Mouse (Mus musculus) limb, embryonic 10.5 days (tissue): ENCODE measurements around the gene Asxl2. TPM values are rescaled to one million over a fixed set of nuclear protein-coding genes. Genes with fewer than 3 reads are reported as not detected.

ENCODE experiments used
- DNase-seq: peaks from one replicate; pipeline ENCODE4 v3.0.0-alpha.2; 2017; ENCODE audit warnings: low spot score
- H3K27ac ChIP-seq: fragments of 300-500 bp; sonication (generic); 2 replicates; pipeline ENCODE4 v1.5.1; 2016; ENCODE audit warnings: mild to moderate bottlenecking
- H3K27me3 ChIP-seq: fragments of 300-500 bp; sonication (generic); 2 replicates; pipeline ENCODE4 v1.6.1; 2016; ENCODE audit warnings: low read depth, mild to moderate bottlenecking; ENCODE audit not compliant: poor library complexity, severe bottlenecking
- H3K36me3 ChIP-seq: fragments of 300-500 bp; sonication (generic); 2 replicates; pipeline ENCODE4 v1.6.1; 2016; ENCODE audit warnings: mild to moderate bottlenecking, moderate library complexity
- H3K4me1 ChIP-seq: fragments of 300-500 bp; sonication (generic); 2 replicates; pipeline ENCODE4 v1.6.1; 2016
- H3K4me3 ChIP-seq: fragments of 300-500 bp; sonication (generic); 2 replicates; pipeline ENCODE4 v1.5.1; 2016; ENCODE audit warnings: mild to moderate bottlenecking, moderate library complexity
- H3K9me3 ChIP-seq: fragments of 300-500 bp; sonication (generic); replicated peaks from 2 replicates; pipeline ENCODE4 v1.6.1; 2016; ENCODE audit warnings: mild to moderate bottlenecking
- WGBS: fragments of 180-500 bp; shearing (Covaris S2); methylation state at CpG from one replicate; pipeline ENCODE4 v1.1.7; 2016; 5-methylcytosine and 5-hydroxymethylcytosine counted together
- polyA plus RNA-seq: library from polyadenylated mRNA; unstranded; fragments of >200 nt; fragmentation: Nextera tagmentation; extraction: Ambion mirVana; gene quantifications from 2 replicates; pipeline ENCODE4 v1.2.1, GENCODE M21; 2016

Gene Asxl2
- polyA plus RNA-seq, 1 experiment from 2014 or later = 16.0 TPM

DNA sequence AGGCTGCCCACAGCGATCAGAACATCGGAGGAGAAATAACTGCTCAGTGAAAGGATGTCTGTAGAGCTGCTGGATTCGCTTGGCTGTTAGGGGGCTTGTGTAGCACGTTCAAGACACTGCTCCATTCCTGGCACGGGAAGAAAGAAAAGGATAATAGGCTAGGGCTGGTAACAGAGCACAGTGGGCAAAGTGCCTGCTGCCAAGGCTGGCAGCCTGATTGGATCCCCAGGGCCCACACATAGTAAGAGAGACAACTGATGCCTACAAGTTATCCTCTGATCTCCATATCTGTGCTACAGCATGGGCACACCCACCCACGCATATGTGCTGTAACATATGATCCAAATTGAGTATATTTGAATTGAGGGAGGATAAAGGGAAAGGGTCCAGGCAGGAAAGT, 20.1 kb upstream of the Asxl2 start:
- H3K4me1 ChIP-seq = no peaks in the 10 kb centered on the region
- H3K27ac ChIP-seq = no peak overlapping the region
- H3K36me3 ChIP-seq = peaks cover 61% of the 10 kb centered on the region
- no peaks in the 10 kb centered on the region for H3K27me3 ChIP-seq
- H3K9me3 ChIP-seq = no peaks in the 10 kb centered on the region
- WGBS = 94% methylated on average over 6 of the region's 6 CpGs
- no peak for DNase-seq
- H3K4me3 ChIP-seq = no peak overlapping the region

DNA sequence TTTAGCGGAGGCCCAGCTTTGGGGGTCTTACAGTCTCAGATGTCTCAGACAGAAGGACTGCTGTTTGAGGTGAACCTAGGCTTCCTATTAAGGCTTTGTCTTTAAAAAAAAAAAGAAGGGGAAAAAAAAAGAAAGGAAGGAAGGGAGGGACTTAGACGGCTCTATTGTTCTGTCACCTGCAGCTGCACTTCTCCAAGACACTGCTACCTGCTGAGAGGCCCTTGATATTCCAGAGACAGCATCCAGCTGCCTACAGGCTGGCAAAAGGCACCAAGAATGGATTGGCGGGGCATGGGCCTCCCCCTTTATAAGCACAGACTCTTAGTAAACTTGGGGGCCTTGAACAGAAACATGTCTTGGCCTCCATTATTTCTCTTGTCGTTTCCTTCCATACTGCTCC, 11.7 kb upstream of the Asxl2 start:
- peaks cover 45% of the 10 kb centered on the region for H3K36me3 ChIP-seq
- no peaks in the 10 kb centered on the region for H3K4me1 ChIP-seq
- no peaks in the 10 kb centered on the region for H3K27me3 ChIP-seq
- WGBS = 94% methylated on average over 4 of the region's 4 CpGs
- H3K9me3 ChIP-seq = no peaks in the 10 kb centered on the region
- no peak overlapping the region for H3K4me3 ChIP-seq
- H3K27ac ChIP-seq = no peak overlapping the region
- DNase-seq = no peak

DNA sequence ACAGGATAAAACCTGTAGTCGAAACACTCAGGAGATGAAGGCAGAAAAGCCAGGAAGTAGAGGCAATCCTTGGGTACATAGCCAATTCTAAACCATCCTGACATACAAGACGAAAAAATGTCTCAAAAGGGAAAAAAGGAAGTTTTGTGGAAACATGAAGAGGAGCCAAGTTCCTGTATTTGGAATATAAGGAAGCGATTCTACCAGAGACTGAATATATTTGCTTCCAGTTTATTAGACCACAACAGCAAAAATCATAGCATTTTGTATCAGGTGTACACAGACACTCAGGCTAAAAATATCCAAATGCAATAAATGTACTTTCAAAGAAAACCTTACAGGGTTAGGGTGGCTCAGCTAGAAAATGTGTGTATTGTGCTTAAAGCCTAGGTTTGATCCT, 7.9 kb upstream of the Asxl2 start:
- Histone ChIP-seq H3K9me3 (no peaks in the 10 kb centered on the region), H3K4me1 (no peaks in the 10 kb centered on the region), H3K4me3 (no peak overlapping the region), H3K36me3 (peaks cover 66% of the 10 kb centered on the region), H3K27me3 (no peaks in the 10 kb centered on the region), H3K27ac (no peak overlapping the region)
- WGBS = 94% methylated on average over 3 of the region's 3 CpGs
- DNase-seq = no peak

DNA sequence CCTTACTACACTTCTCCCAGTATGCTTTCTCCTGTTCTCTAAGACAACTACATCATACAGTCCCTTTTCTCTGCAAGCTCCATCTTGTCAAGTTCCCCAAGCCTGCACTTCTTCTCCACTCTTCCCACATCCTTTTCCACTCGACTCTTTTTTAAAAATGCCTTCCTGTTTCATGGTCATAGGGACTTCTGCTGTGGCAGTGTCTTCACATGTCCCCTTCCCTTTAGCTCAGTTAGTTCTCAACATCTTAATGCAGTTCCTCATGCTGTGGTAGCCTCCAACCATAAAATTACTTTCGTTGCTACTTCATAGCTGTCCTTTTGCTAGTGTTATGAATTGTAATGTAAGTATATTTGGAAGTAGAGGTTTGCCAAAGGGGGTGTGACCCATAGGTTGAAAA, 6.1 kb upstream of the Asxl2 start:
- peaks cover 4% of the 10 kb centered on the region for H3K4me1 ChIP-seq
- H3K4me3 ChIP-seq = no peak overlapping the region
- DNase-seq = no peak
- WGBS = 90% methylated on average over 2 of the region's 2 CpGs
- H3K36me3 ChIP-seq = peaks cover 57% of the 10 kb centered on the region
- H3K9me3 ChIP-seq = no peaks in the 10 kb centered on the region
- H3K27ac ChIP-seq = no peak overlapping the region
- H3K27me3 ChIP-seq = no peaks in the 10 kb centered on the region

DNA sequence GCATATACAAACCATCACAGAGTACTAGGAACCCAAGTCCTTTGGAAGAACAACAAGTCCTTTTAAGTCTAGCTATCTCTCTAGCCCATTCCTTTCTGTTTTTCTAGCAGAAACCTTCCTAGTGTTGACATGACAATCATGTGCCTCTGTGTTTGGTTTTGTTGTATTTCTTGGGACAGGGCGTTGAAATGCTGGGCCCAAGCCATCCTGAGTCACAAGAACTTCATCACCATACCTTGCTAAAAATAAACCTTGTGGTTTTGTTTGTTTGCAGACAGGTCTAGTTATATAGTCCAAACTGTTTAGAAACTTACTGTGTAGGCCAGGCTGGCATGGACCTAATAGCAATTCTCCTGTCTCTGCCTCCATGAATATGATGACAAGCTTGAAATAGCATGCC, 3.9 kb upstream of the Asxl2 start:
- Histone ChIP-seq H3K36me3 (peaks cover 40% of the 10 kb centered on the region), H3K27ac (no peak overlapping the region), H3K9me3 (no peaks in the 10 kb centered on the region), H3K4me3 (no peak overlapping the region), H3K4me1 (peaks cover 9% of the 10 kb centered on the region), H3K27me3 (no peaks in the 10 kb centered on the region)
- 87% methylated on average over 1 of the region's 1 CpGs for WGBS
- no peak for DNase-seq

DNA sequence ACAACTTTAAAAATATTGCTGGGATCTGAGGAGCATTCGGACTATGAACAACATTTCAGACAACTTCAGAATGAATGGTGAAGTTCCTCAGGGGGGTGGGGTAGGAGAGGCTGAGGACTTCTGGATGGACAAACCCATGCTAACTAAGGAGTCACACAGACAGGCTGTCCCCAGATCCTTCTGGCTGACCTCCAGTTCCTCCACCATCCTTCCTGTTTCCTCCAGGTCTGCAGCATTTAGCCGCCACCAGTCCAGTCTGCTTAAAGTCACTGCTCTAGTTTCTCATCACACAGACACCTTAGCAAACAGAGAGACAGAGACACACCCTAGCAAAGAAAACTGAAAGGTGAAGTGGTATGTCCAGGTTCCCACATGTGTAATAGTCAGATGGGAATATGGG, 2.5 kb upstream of the Asxl2 start:
- WGBS = 82% methylated on average over 2 of the region's 2 CpGs
- Histone ChIP-seq H3K36me3 (peaks cover 41% of the 10 kb centered on the region), H3K27ac (no peak overlapping the region), H3K4me1 (peaks cover 9% of the 10 kb centered on the region), H3K4me3 (no peak overlapping the region), H3K27me3 (no peaks in the 10 kb centered on the region), H3K9me3 (no peaks in the 10 kb centered on the region)
- DNase-seq = no peak

DNA sequence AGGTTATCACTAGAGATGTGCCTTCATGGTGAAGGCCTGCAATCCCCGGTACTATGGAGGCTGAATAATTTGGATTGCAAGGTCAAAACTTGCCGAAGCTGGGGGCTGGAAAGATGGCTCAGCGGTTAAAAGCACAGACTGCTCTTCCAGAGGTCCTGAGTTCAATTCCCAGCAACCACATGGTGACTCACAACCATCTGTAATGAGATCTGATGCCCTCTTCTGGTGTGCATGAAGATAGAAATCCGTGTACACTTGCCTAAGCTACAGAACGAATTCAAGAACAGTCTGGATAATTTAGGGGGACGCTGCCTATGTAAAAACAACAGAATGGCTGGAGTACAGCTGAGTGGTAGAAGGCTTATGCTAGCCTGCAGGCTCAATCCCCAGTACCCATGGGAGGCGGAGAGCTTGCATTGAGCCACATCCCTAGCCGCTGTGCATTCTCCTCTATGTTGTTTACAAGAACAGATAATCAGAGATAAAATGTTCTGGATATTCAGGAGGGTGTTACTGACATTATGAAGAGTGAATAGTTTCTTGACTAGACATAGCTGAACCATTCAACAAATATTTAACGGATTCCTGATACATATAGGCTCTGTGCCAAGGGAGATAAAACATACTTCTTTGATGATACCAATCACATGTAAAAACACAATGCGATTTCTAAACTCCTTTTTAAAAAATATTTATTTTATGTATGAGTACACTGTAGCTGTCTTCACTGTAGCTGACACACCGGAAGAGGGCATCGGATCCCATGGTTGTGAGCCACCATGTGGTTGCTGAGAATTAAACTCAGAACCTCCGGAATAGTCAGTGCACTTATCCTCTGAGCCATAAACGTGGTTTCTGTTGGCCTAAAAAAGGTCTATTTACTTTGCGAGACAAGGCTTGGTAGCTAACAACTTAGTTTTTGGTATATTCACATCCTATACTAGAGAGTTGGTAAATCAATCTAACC, 999 bp upstream of the Asxl2 start:
- no peak for DNase-seq
- WGBS = 47% methylated on average over 15 of the region's 15 CpGs
- no peaks in the 10 kb centered on the region for H3K9me3 ChIP-seq
- peaks cover 28% of the 10 kb centered on the region for H3K36me3 ChIP-seq
- peak overlapping the region; percentile 95 for H3K27ac ChIP-seq
- no peaks in the 10 kb centered on the region for H3K27me3 ChIP-seq
- peak overlapping the region; percentile 82 for H3K4me3 ChIP-seq
- H3K4me1 ChIP-seq = peaks cover 9% of the 10 kb centered on the region

DNA sequence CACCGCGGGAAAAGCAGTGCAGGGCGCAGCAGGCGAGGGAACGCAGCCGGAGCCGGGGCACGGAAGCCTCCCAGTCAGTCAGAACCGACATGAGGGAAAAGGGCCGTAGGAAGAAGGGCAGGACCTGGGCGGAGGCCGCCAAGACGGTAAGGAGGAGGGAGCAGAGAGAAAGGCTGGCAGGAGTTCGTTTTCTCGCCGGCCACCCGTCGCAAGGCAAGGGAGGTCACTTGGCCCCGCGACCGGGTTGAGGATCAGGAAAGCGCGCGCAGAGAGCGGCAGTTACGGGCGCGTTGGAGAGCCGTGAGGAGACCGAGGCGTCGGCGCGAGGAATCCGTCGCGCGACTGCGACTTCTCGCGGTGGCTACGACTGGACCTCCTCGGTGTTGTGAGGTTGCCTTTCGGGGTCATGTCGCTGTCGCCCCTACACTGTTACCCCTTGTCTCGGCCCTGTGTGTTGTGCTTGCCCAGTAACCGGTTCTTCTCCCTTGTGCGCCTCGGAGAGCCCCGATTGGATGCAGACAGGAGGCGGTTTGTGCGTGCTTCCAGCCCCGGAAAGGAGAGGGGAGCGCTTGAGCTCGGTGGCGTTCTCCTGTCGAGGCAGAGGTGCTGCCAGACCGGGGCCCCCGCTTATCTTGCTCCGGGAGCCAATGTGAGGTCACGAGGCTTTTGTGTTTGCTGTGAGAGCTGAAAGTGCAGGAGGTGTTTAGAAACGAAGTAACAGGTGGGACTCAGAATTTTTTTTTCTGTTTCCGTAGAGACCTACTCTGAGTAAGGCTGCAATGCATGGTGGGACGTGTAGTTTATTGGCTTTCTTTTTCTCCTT, 621 bp downstream of the Asxl2 start:
- peak overlapping the region; percentile 95 for H3K27ac ChIP-seq
- no peaks in the 10 kb centered on the region for H3K9me3 ChIP-seq
- H3K36me3 ChIP-seq = peaks cover 18% of the 10 kb centered on the region
- WGBS = under 1% methylated on average over 65 of the region's 65 CpGs
- H3K27me3 ChIP-seq = no peaks in the 10 kb centered on the region
- peak; percentile 81 for DNase-seq
- H3K4me3 ChIP-seq = peak overlapping the region; percentile 82
- H3K4me1 ChIP-seq = peaks cover 9% of the 10 kb centered on the region

DNA sequence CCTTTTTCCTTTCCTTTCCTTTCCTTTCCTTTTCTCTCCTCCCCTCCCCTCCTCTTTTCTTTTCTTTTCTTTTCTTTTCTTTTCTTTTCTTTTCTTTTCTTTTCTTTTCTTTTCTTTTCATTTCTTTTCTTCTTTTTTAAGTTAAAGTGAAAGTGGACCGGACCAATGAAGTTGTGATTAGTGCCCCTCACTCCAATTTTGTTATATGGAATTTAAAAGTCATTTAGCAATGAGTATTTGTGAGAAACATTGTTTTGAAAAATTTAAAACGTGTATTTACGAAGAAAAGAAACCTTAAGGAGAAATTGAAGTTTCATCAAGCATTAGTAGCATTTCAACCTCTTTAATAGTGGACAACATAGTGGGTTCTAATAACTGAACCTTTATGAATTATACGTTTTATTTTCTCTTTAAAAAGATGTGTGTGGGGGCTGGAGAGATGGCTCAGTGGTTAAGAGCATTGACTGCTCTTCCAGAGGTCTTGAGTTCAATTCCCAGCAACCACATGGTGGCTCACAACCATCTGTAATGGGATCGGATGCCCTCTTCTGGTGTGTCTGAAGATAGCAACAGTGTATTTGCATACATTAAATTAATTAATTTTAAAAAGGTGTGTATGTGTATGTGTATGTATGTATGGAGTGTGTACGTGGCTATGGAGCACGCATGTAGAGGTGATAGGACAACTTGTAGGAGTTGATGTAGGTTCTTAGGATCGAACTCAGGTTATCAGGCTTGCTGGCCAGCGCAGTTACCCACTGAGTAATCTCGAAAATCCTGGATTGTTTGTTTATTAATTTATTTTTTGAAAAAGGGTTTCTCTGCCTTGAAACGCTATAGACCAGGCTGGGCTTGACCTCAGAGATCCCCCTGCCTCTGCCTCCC, 1.5 kb downstream of the Asxl2 start:
- WGBS = 67% methylated on average over 11 of the region's 11 CpGs
- peak overlapping the region; percentile 95; the same call in 1 of the 2 replicates for H3K27ac ChIP-seq
- H3K4me1 ChIP-seq = peaks cover 9% of the 10 kb centered on the region
- no peaks in the 10 kb centered on the region for H3K27me3 ChIP-seq
- H3K4me3 ChIP-seq = peak overlapping the region; percentile 82
- H3K9me3 ChIP-seq = no peaks in the 10 kb centered on the region
- peaks cover 10% of the 10 kb centered on the region; the same call in 1 of the 2 replicates for H3K36me3 ChIP-seq
- DNase-seq = no peak

DNA sequence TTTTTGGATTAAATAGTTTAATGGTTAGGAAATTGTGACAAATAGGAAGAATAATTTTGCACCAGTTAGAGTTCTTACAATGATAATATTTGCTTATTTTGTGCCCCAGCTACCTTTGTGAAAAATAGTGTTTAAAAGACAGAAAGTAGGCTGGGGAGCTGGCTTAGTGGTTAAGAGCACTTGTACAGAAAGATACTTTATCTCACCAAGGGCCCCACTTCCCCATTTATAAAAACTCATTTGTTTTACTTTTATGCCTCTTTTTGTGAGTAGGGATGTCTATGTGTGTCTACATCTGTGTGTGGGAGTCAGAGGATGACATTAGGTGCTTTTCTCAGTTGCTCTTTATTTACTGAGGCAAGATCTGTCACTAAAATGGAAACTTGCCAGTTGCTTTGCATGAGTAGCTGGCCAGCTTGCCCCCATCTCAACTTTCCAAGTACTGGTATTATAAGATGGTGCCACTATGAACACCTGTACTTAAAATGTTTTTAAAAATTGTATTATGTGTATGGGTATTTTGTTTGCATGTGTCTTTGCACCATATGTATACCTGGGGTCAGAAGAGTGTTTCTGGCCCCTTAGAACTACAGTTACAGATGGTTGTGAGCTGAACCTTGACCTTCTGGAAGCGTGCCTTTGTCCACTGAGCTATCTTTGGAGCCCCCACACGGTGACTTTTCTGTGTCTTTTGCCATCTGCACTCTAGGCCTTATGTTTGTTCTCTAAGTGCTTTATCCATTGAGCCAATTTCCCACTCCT, 3.2 kb downstream of the Asxl2 start:
- Histone ChIP-seq H3K4me1 (peaks cover 9% of the 10 kb centered on the region), H3K36me3 (peaks cover 15% of the 10 kb centered on the region), H3K27ac (no peak overlapping the region), H3K9me3 (no peaks in the 10 kb centered on the region), H3K4me3 (no peak overlapping the region), H3K27me3 (no peaks in the 10 kb centered on the region)
- no peak for DNase-seq
- whole genome bisulfite sequencing = 93% methylated on average over 2 of the region's 2 CpGs

DNA sequence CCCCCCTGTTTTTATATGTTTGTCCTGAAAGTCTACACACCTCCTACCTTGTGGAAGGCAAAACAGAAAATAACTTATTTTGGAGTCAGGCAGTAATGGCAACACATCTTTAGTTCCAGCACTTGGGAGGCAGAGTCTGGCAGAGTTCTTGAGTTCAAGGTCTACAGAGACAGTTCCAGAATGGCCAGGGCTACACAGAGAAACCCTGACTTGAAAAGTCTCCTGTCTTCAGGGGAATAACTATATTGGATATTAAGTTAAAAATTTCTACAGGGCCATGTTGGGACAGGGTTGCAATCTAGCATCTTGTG, 3.7 kb downstream of the Asxl2 start:
- no peak overlapping the region for H3K4me3 ChIP-seq
- no peaks in the 10 kb centered on the region for H3K27me3 ChIP-seq
- H3K27ac ChIP-seq = no peak overlapping the region
- H3K4me1 ChIP-seq = peaks cover 7% of the 10 kb centered on the region
- DNase-seq = no peak
- H3K9me3 ChIP-seq = no peaks in the 10 kb centered on the region
- peaks cover 15% of the 10 kb centered on the region for H3K36me3 ChIP-seq

DNA sequence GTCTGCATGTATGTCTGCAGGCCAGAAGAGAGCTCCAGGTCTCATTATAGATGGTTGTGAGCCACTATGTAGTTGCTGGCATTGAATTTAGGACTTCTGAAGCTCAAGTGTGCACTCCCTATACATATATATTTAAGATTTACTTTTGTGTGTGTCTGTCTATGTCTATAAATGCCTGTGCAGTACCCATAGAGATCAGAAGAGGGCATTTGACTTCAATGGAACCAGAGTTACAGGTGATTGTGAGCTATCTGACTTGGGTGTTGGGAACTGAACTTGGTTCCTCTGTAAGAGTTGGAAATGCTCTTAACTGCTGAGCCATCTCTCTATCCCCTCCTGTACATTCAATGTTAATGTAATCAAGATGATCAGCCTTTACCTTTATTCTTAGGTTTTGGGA, 4.3 kb downstream of the Asxl2 start:
- Histone ChIP-seq H3K27ac (no peak overlapping the region), H3K9me3 (no peaks in the 10 kb centered on the region), H3K36me3 (peaks cover 15% of the 10 kb centered on the region), H3K4me1 (peaks cover under 1% of the 10 kb centered on the region; the same call in 1 of the 2 replicates), H3K27me3 (no peaks in the 10 kb centered on the region), H3K4me3 (no peak overlapping the region)
- no peak for DNase-seq
